In genomic region chr2:44916286-44916685, GRCm38 (mm10) we compare ENCODE assay signal across 23 mouse cellular contexts. TPM values are rescaled to one million over a fixed set of nuclear protein-coding genes. Genes with fewer than 3 reads are reported as not detected.
DNase-seq lines count a peak whose midpoint lies in the region; ATAC-seq and TF ChIP-seq lines count a peak whose summit lies in the region.
"Had no signal": no experiment of that assay in that cellular context is flagged by ENCODE, and none has a peak within 500 bp of the region (broad histone marks: within the 10 kb centered on the region; RNA-seq: fewer than 3 reads in every experiment).

No protein-coding gene starts in this region.

- TF ChIP-seq CTCF in CH12.LX (conservative IDR thresholded peaks at IDR 0.05 in 1 of 2, IDR thresholded peaks at IDR 0.05 in 1 of 2; ENCODE audit: low read depth in 2 of 2, low read length in 2 of 2) (no peak), MEL (IDR thresholded peaks at IDR 0.05 in 2 of 3, conservative IDR thresholded peaks at IDR 0.05 in 1 of 3; ENCODE audit: control insufficient read depth in 1 of 3, insufficient read depth in 1 of 3, low read depth in 2 of 3, low read length in 3 of 3, poor library complexity in 1 of 3, severe bottlenecking in 1 of 3) (no peak)
- no peak for TF ChIP-seq CTCF in kidney, adult 2 months (conservative IDR thresholded peaks at IDR 0.05; ENCODE audit: insufficient read depth, insufficient read length, low read depth, low read length)

- no peaks in the 10 kb centered on the region for H3K36me3 ChIP-seq in CH12.LX (replicated peaks in 1 of 2; ENCODE audit: control insufficient read depth in 1 of 2, insufficient read depth in 1 of 2, low read length in 1 of 2)
- peaks cover 0 to 42% of the 10 kb centered on the region in 2 experiments; a peak in 2 of 4 replicates for H3K36me3 ChIP-seq in MEL (ENCODE audit: control insufficient read depth in 1 of 2, insufficient read depth in 2 of 2, low read length in 2 of 2)
- no peaks in the 10 kb centered on the region for H3K36me3 ChIP-seq in kidney, adult 2 months (ENCODE audit: control insufficient read depth, insufficient read depth, low read length)
- H3K36me3 ChIP-seq: G1E had no signal

- TF ChIP-seq EP300 in CH12.LX (IDR thresholded peaks at IDR 0.05; ENCODE audit: low read length) (no peak), MEL (IDR thresholded peaks at IDR 0.05; ENCODE audit: low read depth in 1 of 2, low read length in 2 of 2) (peak; percentile 43 to 72; a peak in 3 of 4 replicates)

- peaks cover 41% of the 10 kb centered on the region for H3K79me2 ChIP-seq in CH12.LX (replicated peaks; ENCODE audit: control insufficient read depth, extremely low read depth, insufficient read depth, poor library complexity, severe bottlenecking)
- peaks cover 2% of the 10 kb centered on the region for H3K79me2 ChIP-seq in MEL (ENCODE audit: control insufficient read depth, insufficient read depth, low read length, poor library complexity)

- H3K9ac ChIP-seq in CH12.LX (ENCODE audit: insufficient read depth, low read depth) = no peak overlapping the region
- H3K9ac ChIP-seq in MEL (ENCODE audit: control insufficient read depth, low read depth, low read length, poor library complexity, severe bottlenecking) = no peak overlapping the region

- DNase-seq in retina, embryonic 14.5 days (ENCODE audit: low spot score) = peak; percentile 2
- no peak for DNase-seq in retina, postnatal 1 day
- DNase-seq in CH12.LX (ENCODE audit: extremely low read depth) (no peak), MEL (ENCODE audit: low read depth, low spot score) (peak; percentile 38)
- DNase-seq in Muller cell, postnatal 12 days (ENCODE audit: inconsistent ontology term) = peak; percentile 30
- DNase-seq in left cerebral cortex, postnatal 10 days (ENCODE audit: extremely low spot score in 1 of 2, low spot score in 2 of 2) = no peak
- no peak for DNase-seq in kidney, adult 2 months
- DNase-seq: adrenal gland, adult 2 months; adrenal gland, adult 8-10 months; adrenal gland, postnatal 10 days; adrenal gland, postnatal 14 days; adrenal gland, postnatal 25 days; B cell, adult 2 months; cerebellum, adult 11 months; cerebellum, adult 11-12 months; cerebellum, adult 18-20 months; cerebellum, adult 2 months; cerebellum, adult 8-10 months had no signal

- no peaks in the 10 kb centered on the region for H3K27me3 ChIP-seq in CH12.LX (replicated peaks)
- no peaks in the 10 kb centered on the region for H3K27me3 ChIP-seq in MEL (ENCODE audit: control insufficient read depth in 1 of 2, insufficient read depth in 2 of 2, low read length in 2 of 2)
- H3K27me3 ChIP-seq in kidney, adult 2 months (replicated peaks; ENCODE audit: control insufficient read depth, insufficient read depth, low read length) = no peaks in the 10 kb centered on the region
- H3K27me3 ChIP-seq: Patski had no signal

- in situ Hi-C loops in CH12.LX (cut with MboI; ENCODE audit: low pct_ligation_motif_present, low pct_unique_long_range_greater_than_20kb, low sequenced_read_pairs) = no loop called here

- no peak for TF ChIP-seq POLR2A in CH12.LX (IDR thresholded peaks at IDR 0.05; ENCODE audit: low read depth, low read length)
- no peak for TF ChIP-seq POLR2A in MEL (IDR thresholded peaks at IDR 0.05; ENCODE audit: control insufficient read depth in 1 of 2, insufficient read depth in 1 of 2, low read depth in 1 of 2, low read length in 2 of 2, poor library complexity in 1 of 2)
- no peak for TF ChIP-seq POLR2A in kidney, adult 2 months (IDR thresholded peaks at IDR 0.05; ENCODE audit: low read depth, low read length)

- ATAC-seq in granulocyte monocyte progenitor cell, adult 5-6 weeks (replicated peaks; ENCODE audit: poor library complexity, severe bottlenecking) = no peak
- ATAC-seq: activated CD4-positive, CD25-positive, alpha-beta regulatory T cell, adult 4 months; CD4-positive, CD25-positive, alpha-beta regulatory T cell, adult 4 months; Patski had no signal

- no peak for TF ChIP-seq RAD21 in CH12.LX (IDR thresholded peaks at IDR 0.05; ENCODE audit: low read depth, low read length)
- no peak for TF ChIP-seq RAD21 in MEL (IDR thresholded peaks at IDR 0.05; ENCODE audit: low read depth, low read length)

- dilution Hi-C loops in CH12.LX (cut with MboI; ENCODE audit: extremely low pct_ligation_motif_present, extremely low pct_unique_long_range_greater_than_20kb, low sequenced_read_pairs) = no loop called here

- no peak overlapping the region; the same call in 1 of the 2 replicates for H3K4me2 ChIP-seq in CH12.LX (ENCODE audit: insufficient read depth, low read depth, poor library complexity, severe bottlenecking)

- H3K4me1 ChIP-seq in CH12.LX (ENCODE audit: control insufficient read depth in 1 of 2, insufficient read depth in 2 of 2) (peaks cover 10 to 12% of the 10 kb centered on the region in 2 experiments; a peak in 3 of 4 replicates), MEL (ENCODE audit: control insufficient read depth in 1 of 2, insufficient read depth in 2 of 2, low read length in 2 of 2) (peaks cover 11 to 25% of the 10 kb centered on the region in 2 experiments; a peak in 3 of 4 replicates)
- H3K4me1 ChIP-seq in kidney, adult 2 months (ENCODE audit: control insufficient read depth, insufficient read depth, low read length) = no peaks in the 10 kb centered on the region

- H3K27ac ChIP-seq in CH12.LX (ENCODE audit: insufficient read depth, low read depth) = no peak overlapping the region
- no peak overlapping the region for H3K27ac ChIP-seq in MEL (ENCODE audit: control insufficient read depth, low read depth, low read length)
- H3K27ac ChIP-seq in kidney, adult 2 months (ENCODE audit: insufficient read depth, low read depth, low read length) = no peak overlapping the region

- H3K4me3 ChIP-seq in CH12.LX (replicated peaks in 1 of 3; ENCODE audit: low read depth in 2 of 3, low read length in 2 of 3, poor library complexity in 1 of 3) (no peak overlapping the region), MEL (ENCODE audit: control insufficient read depth in 1 of 2, insufficient read depth in 1 of 2, low read depth in 2 of 2, low read length in 2 of 2) (no peak overlapping the region)
- H3K4me3 ChIP-seq in kidney, adult 2 months (ENCODE audit: insufficient read depth, low read depth, low read length) = no peak overlapping the region

- H3K9me3 ChIP-seq in CH12.LX (replicated peaks; ENCODE audit: low read length) = no peaks in the 10 kb centered on the region
- no peaks in the 10 kb centered on the region for H3K9me3 ChIP-seq in MEL (replicated peaks; ENCODE audit: insufficient read depth, low read length)
- H3K9me3 ChIP-seq: G1E had no signal

- intact Hi-C loops in left cerebral cortex, postnatal 10 days (cut with DNase I) = no loop called here

TF ChIP-seq in CH12.LX, 34 proteins besides CTCF, POLR2A, EP300 and RAD21:
- no peak for TF ChIP-seq CHD2 (IDR thresholded peaks at IDR 0.05; ENCODE audit: low read length)
- no peak for TF ChIP-seq ELF1 (IDR thresholded peaks at IDR 0.05; ENCODE audit: low read depth, low read length)
- no peak for TF ChIP-seq ZMIZ1 (IDR thresholded peaks at IDR 0.05; ENCODE audit: low read depth, low read length)
- TF ChIP-seq ETS1 (conservative IDR thresholded peaks at IDR 0.05; ENCODE audit: low read depth, low read length) = no peak
- TF ChIP-seq CHD1 (IDR thresholded peaks at IDR 0.05; ENCODE audit: low read depth, low read length) = 0 out of 2 replicates have a peak, but pooled peaks have one; percentile 42
- no peak for TF ChIP-seq E2F4 (IDR thresholded peaks at IDR 0.05; ENCODE audit: insufficient replicate concordance, low read depth, low read length)

TF ChIP-seq in MEL, 35 proteins besides CTCF, POLR2A, EP300 and RAD21:
- TF ChIP-seq ETS1 (IDR thresholded peaks at IDR 0.05; ENCODE audit: low read depth, low read length) (peak; percentile 34; the same call in 1 of the 2 replicates), MEF2A (IDR thresholded peaks at IDR 0.05; ENCODE audit: extremely low read depth, insufficient replicate concordance, low read depth, low read length, poor library complexity, severe bottlenecking) (0 out of 2 replicates have a peak, but pooled peaks have one; percentile 38), TCF12 (IDR thresholded peaks at IDR 0.05; ENCODE audit: low read depth, low read length) (peak; percentile 25; the same call in 1 of the 2 replicates), POLR2AphosphoS2 (IDR thresholded peaks at IDR 0.05; ENCODE audit: low read length) (no peak), ZC3H11A (IDR thresholded peaks at IDR 0.05; ENCODE audit: low read depth, low read length) (no peak), GATA1 (IDR thresholded peaks at IDR 0.05; ENCODE audit: low read depth, low read length) (peak; percentile 60; the same call in 1 of the 2 replicates), ZMIZ1 (IDR thresholded peaks at IDR 0.05; ENCODE audit: low read depth, low read length) (no peak)

RNA-seq across cellular contexts. Expression of gene Gtdc1, which starts 11.2 kb away (rescaled TPM):
- total RNA-seq in CH12.LX (2012; rRNA removed) = 10.6 and 15.8 TPM in 2 replicates
- total RNA-seq in CH12.LX (2014; rRNA removed) = 18.2 and 19.2 TPM in 2 replicates
- 9.3 and 11.1 TPM in 2 replicates for polyA plus RNA-seq in CH12.LX (2012; ENCODE audit: insufficient read length, low read depth)
- 7.2 and 8.2 TPM in 2 replicates for total RNA-seq in MEL (2012; rRNA removed)
- polyA plus RNA-seq in MEL (2012; ENCODE audit: insufficient read depth in 1 of 2, insufficient read length in 2 of 2, low read depth in 1 of 2, low replicate concordance in 2 of 2, missing spikeins in 1 of 2) = 10 to 100 TPM in 1 of 2 experiments, not detected in 1; 14.3 TPM
- total RNA-seq in left cerebral cortex, postnatal 10 days (2021) = 10 to 100 TPM; 91.6 to 96.0 TPM
- 5.7 and 19.7 TPM in 2 replicates for total RNA-seq in granulocyte monocyte progenitor cell, adult 5-6 weeks (2014; fragmentation: Nextera tagmentation)
- 21.6 and 22.9 TPM in 2 replicates for total RNA-seq in granulocyte monocyte progenitor cell, adult 5-6 weeks (2017)
- 5.0 and 7.2 TPM in 2 replicates for polyA plus RNA-seq in kidney, adult 2 months (2012; rRNA removed)

Comparison
In these comparisons a context has a peak if more than half of its experiments do, and no peak if none do; other contexts are left out.
1. DNase-seq: peak in retina, embryonic 14.5 days (single experiment), MEL (single experiment) and Muller cell, postnatal 12 days (single experiment); none in retina, postnatal 1 day (single experiment), CH12.LX (single experiment), left cerebral cortex, postnatal 10 days (0 of 2) and kidney, adult 2 months (single experiment).